Mouse (Mus musculus) kidney, embryonic 16.5 days (tissue): ENCODE measurements at regions not wholly inside any gene's neighbourhood (a gene's known extent, or its start where the extent isn't known, plus 50 kb on each side); places are given as distances from the start of the nearest gene placed in this dataset.

Experiments
- ATAC-seq: fragments of 200-750 bp; cut with Nextera tagmentation; 2 replicates; pipeline ENCODE4 v1.8.0; 2017; ENCODE audit warnings: moderate TSS enrichment; ENCODE audit not compliant: low FRiP score, low TSS enrichment
- H3K27ac ChIP-seq: fragments of 300-500 bp; sonication (generic); 2 replicates; pipeline ENCODE4 v1.5.1; 2014; ENCODE audit warnings: low read length
- H3K27me3 ChIP-seq: fragments of 300-500 bp; sonication (generic); 2 replicates; pipeline ENCODE4 v1.6.1; 2014; ENCODE audit warnings: low read length, control low read depth, mixed read lengths; ENCODE audit not compliant: insufficient read depth
- H3K36me3 ChIP-seq: fragments of 300-500 bp; sonication (generic); 2 replicates; pipeline ENCODE4 v1.6.1; 2014; ENCODE audit warnings: low read length, control low read depth, mixed read lengths; ENCODE audit not compliant: insufficient read depth
- H3K4me1 ChIP-seq: fragments of 300-500 bp; sonication (generic); 2 replicates; pipeline ENCODE4 v1.6.1; 2014; ENCODE audit warnings: low read length, control low read depth, mixed read lengths; ENCODE audit not compliant: insufficient read depth
- H3K4me2 ChIP-seq: fragments of 300-500 bp; sonication (generic); replicated peaks from 2 replicates; pipeline ENCODE4 v1.6.1; 2014; ENCODE audit warnings: low read depth, low read length
- H3K4me3 ChIP-seq: fragments of 300-500 bp; sonication (generic); 2 replicates; pipeline ENCODE4 v1.5.1; 2014; ENCODE audit warnings: mild to moderate bottlenecking, low read length
- H3K9ac ChIP-seq: fragments of 300-500 bp; sonication (generic); replicated peaks from 2 replicates; pipeline ENCODE4 v1.6.1; 2014; ENCODE audit warnings: low read length
- H3K9me3 ChIP-seq: fragments of 300-500 bp; sonication (generic); 2 replicates; pipeline ENCODE4 v1.6.1; 2016; ENCODE audit warnings: low read length, control low read depth
- WGBS: fragments of 180-500 bp; shearing (Covaris S2); extraction: QIAGEN DNeasy Blood & Tissue Kit; methylation state at CpG from one replicate; pipeline ENCODE4 v1.1.7; 2014; 5-methylcytosine and 5-hydroxymethylcytosine counted together

DNA sequence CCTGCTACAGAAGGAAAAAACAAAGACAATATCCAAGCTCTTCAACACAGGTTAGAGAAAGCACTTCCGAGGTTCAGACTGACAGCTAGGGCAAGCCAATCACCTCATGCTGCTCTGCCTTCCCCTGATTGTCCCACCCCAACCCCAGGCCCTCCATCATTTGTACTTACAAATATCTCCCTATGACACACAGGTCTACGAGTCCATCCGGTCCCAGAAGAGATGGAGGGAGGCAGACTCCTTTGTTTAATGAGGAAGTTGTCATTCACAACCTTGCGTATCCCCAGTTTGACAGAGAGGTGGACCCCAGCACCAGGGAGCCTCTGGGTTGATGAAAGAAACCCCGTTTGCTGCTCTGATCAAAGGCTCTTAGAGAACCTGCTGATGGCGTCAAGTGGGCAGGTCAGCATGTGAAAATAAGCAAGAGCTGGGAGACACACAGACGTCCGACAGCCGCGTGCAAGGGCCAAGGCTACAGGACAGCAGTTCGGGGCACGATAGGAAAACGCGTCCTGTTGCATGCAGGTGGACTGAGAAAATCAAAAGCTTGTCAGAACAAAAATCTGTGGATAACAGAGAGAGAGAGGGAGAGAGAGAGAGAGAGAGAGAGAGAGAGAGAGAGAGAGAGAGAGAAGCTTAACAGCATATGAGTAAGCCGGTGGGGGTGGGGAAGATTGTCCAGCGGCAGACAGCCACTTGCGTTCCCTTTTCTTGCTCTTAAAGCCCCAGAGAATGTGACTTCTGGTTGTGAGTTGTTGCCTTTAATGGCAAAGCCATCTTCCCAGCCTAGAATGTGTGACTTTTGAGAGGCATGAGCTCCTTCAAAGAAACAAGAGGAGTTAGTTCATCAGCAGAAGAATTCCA lies 137.1 kb upstream of the Pkdcc start:
- H3K36me3 ChIP-seq: no peaks in the 10 kb centered on the region
- peaks cover 6% of the 10 kb centered on the region; the same call in 1 of the 2 replicates for H3K9me3 ChIP-seq
- WGBS: 44% methylated on average over 17 of the region's 17 CpGs
- peak overlapping the region; percentile 75 for H3K27ac ChIP-seq
- H3K9ac ChIP-seq: 0 out of 2 replicates have a peak overlapping the region, but pooled peaks have one; percentile 47
- no peaks in the 10 kb centered on the region for H3K27me3 ChIP-seq
- peaks cover 38% of the 10 kb centered on the region for H3K4me1 ChIP-seq
- no peak for ATAC-seq
- H3K4me3 ChIP-seq: no peak overlapping the region
- H3K4me2 ChIP-seq: peak overlapping the region; percentile 5; the same call in 1 of the 2 replicates

DNA sequence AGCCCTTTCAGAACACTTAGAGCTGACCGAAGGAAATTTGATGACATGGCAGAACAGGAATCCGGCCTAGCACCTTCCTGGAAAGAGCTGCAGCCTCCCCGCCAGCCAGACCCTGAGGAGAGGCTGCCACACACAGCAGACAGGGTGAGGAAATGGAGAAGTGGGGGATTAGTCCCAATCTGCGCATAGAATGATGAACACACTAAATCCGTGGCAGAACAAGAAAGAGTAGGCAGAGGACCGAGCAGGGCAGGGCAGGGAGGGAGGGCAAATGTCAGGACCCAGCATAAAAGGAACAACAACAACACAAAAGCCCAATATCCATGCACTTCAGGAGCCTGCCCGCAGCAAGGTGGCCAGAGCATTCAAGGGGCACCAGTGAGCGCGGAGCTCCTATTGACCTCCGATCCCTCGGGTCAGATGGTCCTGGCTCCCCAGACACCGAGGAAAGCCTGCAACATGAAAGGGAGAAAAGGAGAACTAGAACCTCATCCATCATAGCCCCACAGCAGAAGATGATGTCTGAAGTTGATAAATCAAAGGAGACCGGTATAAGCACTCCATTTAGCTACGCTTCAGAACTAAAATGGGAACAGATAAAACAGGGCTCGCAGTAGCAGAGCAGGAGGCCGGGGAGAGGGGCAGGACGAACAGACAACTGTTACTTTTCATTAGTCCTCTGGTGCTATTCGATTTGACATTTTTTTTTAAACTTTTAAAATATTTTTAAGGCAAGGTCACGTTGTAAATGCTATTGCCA lies 136.3 kb upstream of the Pkdcc start:
- ATAC-seq: peak; percentile 54
- peak overlapping the region; percentile 5; the same call in 1 of the 2 replicates for H3K4me2 ChIP-seq
- peaks cover 41% of the 10 kb centered on the region for H3K4me1 ChIP-seq
- no peaks in the 10 kb centered on the region for H3K27me3 ChIP-seq
- H3K9ac ChIP-seq: 0 out of 2 replicates have a peak overlapping the region, but pooled peaks have one; percentile 47
- no peaks in the 10 kb centered on the region for H3K36me3 ChIP-seq
- WGBS: 31% methylated on average over 19 of the region's 19 CpGs
- no peak overlapping the region for H3K4me3 ChIP-seq
- H3K9me3 ChIP-seq: peaks cover 6% of the 10 kb centered on the region; the same call in 1 of the 2 replicates
- peak overlapping the region; percentile 75 for H3K27ac ChIP-seq

DNA sequence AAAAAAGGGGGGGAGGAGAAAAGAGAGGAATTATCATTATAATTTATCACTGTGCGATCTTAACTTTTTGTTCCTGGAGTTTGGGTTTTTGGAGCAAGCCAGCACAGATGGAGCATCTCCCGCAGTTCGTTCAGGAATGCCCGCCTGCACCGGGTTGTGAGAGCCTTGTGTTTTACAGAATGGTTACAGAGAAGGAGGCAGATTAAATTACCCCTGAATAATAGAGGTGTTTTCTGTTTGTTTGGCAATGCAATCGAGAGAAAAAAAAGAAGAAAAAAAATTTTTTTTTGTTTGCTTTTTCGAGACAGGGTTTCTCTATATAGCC lies 135.8 kb upstream of the Pkdcc start:
- H3K36me3 ChIP-seq: no peaks in the 10 kb centered on the region
- no peak overlapping the region for H3K4me3 ChIP-seq
- peaks cover 6% of the 10 kb centered on the region; the same call in 1 of the 2 replicates for H3K9me3 ChIP-seq
- 64% methylated on average over 7 of the region's 7 CpGs for WGBS
- H3K4me2 ChIP-seq: no peak overlapping the region
- ATAC-seq: no peak
- H3K4me1 ChIP-seq: peaks cover 43% of the 10 kb centered on the region
- no peaks in the 10 kb centered on the region for H3K27me3 ChIP-seq
- 0 out of 2 replicates have a peak overlapping the region, but pooled peaks have one; percentile 75 for H3K27ac ChIP-seq
- no peak overlapping the region for H3K9ac ChIP-seq

DNA sequence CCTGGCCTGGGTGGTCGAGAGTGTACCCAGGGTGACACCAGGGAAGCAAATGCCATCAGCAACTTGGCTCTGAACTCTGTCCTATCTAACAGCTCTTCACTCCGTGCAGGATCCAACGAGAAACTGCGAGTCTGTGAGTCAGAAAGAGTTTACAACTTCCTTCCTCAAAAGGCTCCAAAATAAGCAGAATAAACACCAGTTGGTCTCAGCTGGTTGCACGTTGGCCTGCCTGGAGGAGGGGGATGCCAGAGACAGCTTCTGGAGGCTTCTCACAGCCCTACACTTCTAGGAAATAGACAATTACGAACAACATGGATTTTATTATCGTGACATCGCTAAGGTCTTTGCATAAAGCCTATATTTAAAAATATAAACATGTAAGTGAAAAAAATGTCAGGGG lies 133.4 kb upstream of the Pkdcc start:
- peaks cover 43% of the 10 kb centered on the region for H3K4me1 ChIP-seq
- H3K27ac ChIP-seq: peak overlapping the region; percentile 80
- no peak overlapping the region for H3K4me3 ChIP-seq
- H3K27me3 ChIP-seq: no peaks in the 10 kb centered on the region
- ATAC-seq: peak; percentile 32
- no peaks in the 10 kb centered on the region for H3K36me3 ChIP-seq
- 27% methylated on average over 8 of the region's 8 CpGs for WGBS
- H3K4me2 ChIP-seq: 0 out of 2 replicates have a peak overlapping the region, but pooled peaks have one; percentile 7
- peaks cover 8% of the 10 kb centered on the region for H3K9me3 ChIP-seq
- H3K9ac ChIP-seq: no peak overlapping the region

DNA sequence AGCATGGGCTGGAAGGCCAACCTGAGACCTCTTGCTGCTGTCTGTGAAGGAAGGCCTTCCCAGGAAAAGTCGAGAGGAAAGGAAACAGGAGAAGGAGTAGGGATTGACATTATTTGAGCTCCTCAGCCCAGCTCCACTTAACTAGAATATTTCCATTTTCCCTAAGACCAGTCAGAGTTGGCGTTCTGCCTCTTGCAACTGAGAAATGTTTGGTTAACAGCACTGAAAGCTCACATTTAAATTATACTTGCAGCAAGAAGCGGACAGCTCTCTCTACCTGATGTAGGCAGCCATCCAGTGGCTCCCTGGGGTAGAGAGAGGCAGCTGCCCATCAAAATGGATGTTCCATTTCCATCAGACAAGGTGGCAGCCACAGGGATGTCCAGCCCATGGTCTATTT lies 131.6 kb upstream of the Pkdcc start:
- no peaks in the 10 kb centered on the region for H3K36me3 ChIP-seq
- H3K9ac ChIP-seq: no peak overlapping the region
- no peak overlapping the region for H3K4me3 ChIP-seq
- ATAC-seq: no peak
- H3K9me3 ChIP-seq: peaks cover 9% of the 10 kb centered on the region
- peaks cover 31% of the 10 kb centered on the region for H3K4me1 ChIP-seq
- H3K4me2 ChIP-seq: no peak overlapping the region
- no peaks in the 10 kb centered on the region for H3K27me3 ChIP-seq
- 55% methylated on average over 3 of the region's 3 CpGs for WGBS
- peak overlapping the region; percentile 43; the same call in 1 of the 2 replicates for H3K27ac ChIP-seq

DNA sequence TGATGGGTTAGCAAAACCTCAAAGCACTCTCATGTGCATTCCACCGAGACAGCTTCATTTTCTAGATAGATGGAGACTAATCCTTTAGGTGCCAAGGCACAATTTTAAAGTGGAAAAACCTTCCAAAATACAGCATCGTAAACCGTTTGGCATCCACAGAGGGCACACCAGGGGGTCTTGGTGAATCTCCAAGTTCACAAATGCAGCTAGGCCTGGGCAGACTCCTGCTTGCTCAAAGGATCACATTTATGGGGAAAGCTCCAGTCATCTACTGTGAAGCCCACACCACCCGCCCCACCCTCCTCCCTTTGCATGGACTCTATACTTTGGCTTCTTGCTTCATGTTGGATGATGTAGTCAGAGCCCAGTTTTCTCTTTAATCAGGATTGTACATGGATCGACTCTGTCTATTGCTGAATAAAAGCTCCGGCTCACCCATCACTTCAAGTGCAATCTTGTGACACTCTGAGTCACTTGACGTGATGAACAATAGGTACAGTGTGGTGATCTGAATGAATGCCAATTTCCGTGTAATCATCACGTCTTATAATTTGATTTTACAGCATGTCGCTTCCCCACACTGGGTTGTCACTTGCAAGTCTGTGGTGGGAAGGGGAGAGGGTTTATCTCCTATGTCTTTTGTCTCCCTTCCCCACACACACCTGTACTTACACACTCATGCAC lies 129.2 kb upstream of the Pkdcc start:
- Histone ChIP-seq H3K9me3 (peaks cover 3% of the 10 kb centered on the region; the same call in 1 of the 2 replicates), H3K27ac (no peak overlapping the region), H3K9ac (no peak overlapping the region), H3K4me3 (no peak overlapping the region), H3K27me3 (no peaks in the 10 kb centered on the region), H3K4me1 (peaks cover 23% of the 10 kb centered on the region), H3K4me2 (no peak overlapping the region), H3K36me3 (no peaks in the 10 kb centered on the region)
- ATAC-seq: no peak
- WGBS: 89% methylated on average over 10 of the region's 10 CpGs

DNA sequence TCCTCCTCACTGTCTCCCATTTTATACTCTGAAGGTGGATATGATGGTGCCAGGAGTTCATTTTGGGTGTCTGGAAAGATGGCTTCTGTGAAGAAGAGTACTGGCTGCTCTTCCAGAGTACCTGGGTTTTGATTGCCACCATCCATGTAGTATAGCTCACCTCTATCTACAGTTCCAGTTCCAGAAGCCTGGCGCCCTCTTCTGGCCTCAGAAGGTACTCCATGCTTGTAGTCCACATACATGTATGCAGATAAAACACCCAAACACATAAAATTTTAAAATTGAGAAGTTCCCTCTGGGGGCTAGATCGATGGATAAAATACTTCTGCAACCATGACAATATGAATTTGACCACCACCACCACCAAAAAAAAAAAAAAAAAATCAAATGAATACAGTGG lies 128.4 kb upstream of the Pkdcc start:
- Histone ChIP-seq H3K9ac (no peak overlapping the region), H3K27ac (no peak overlapping the region), H3K36me3 (no peaks in the 10 kb centered on the region), H3K27me3 (no peaks in the 10 kb centered on the region), H3K4me3 (no peak overlapping the region), H3K9me3 (peaks cover 3% of the 10 kb centered on the region; the same call in 1 of the 2 replicates), H3K4me2 (no peak overlapping the region), H3K4me1 (peaks cover 15% of the 10 kb centered on the region)
- WGBS: 72% methylated on average over 2 of the region's 2 CpGs
- ATAC-seq: no peak

DNA sequence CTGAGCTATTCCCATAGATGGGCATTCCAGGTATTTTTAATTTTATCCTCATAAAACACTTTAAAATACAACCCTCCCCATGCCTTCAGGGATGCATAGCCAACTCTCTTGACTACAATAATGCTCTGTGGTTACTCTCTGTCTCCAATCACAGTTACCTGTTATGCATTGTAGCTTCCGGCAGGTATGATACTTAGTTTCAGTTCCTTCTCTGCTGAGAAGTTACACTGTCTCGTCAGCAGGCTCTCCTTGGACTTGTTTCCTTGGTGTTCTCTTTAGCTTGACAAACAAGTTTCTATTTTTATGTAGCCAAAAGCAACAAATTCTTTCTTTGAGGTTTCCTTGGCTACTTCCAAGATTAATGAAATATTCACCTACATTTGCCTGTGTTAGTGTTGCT lies 126.6 kb upstream of the Pkdcc start:
- Histone ChIP-seq H3K4me1 (peaks cover 5% of the 10 kb centered on the region), H3K9ac (no peak overlapping the region), H3K27me3 (no peaks in the 10 kb centered on the region), H3K4me3 (no peak overlapping the region), H3K36me3 (no peaks in the 10 kb centered on the region), H3K9me3 (peaks cover 3% of the 10 kb centered on the region; the same call in 1 of the 2 replicates), H3K4me2 (no peak overlapping the region), H3K27ac (no peak overlapping the region)
- 76% methylated on average over 2 of the region's 2 CpGs for WGBS
- no peak for ATAC-seq

DNA sequence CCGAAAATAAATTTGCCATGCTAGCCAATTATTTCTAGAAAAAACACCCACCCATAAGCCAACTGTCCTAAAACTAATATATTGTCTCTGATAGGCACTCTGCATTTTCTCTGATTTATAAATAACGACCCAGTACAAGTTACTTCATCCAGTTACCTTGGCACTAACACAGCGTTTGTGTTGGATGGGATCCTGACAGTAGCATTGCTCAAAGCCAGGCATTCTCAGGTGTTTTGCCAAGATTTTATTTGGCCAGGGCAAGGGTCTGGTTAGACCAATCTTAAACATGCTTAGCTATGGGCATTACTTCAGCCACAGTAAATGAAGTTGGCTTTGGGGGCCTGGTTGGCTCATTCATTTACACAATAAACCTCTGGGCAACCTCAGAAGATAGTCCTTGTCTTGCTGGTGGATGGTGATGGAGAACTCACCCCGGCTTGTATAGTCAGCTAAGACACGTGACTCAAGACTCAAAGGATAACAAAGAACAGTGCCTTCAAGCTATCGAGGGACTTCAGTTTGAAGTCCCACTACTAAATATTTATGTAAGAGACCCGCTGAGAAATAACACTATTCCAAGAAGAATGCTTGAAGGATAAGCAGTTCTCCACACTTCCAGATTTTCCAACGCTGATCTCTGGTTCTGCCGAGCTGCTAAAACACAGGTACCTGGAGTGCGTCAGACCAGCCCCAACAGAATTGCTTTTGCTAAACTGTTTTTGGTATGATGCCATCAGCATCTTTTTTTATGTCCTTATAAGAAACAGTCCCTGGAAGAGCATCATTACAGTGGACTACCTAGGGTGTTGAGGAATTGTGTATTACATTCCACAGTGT lies 125.0 kb upstream of the Pkdcc start:
- Histone ChIP-seq H3K4me3 (no peak overlapping the region), H3K27ac (no peak overlapping the region), H3K9ac (no peak overlapping the region), H3K4me1 (no peaks in the 10 kb centered on the region), H3K9me3 (peaks cover 3% of the 10 kb centered on the region; the same call in 1 of the 2 replicates), H3K4me2 (no peak overlapping the region), H3K27me3 (no peaks in the 10 kb centered on the region), H3K36me3 (no peaks in the 10 kb centered on the region)
- no peak for ATAC-seq
- 65% methylated on average over 10 of the region's 10 CpGs for WGBS
